Mouse (Mus musculus) CH12.LX (cell line): ENCODE results near the gene St3gal3.

ENCODE experiments used
- CHD1 ChIP-seq: IDR thresholded peaks from 2 replicates; pipeline ENCODE4 v1.6.1; 2012; ENCODE audit warnings: low read depth, low read length, improper control_type of control experiment, inconsistent platforms
- CHD2 ChIP-seq: IDR thresholded peaks from 2 replicates; pipeline ENCODE4 v1.6.1; 2011; ENCODE audit warnings: low read length, improper control_type of control experiment
- EP300 ChIP-seq: IDR thresholded peaks from 2 replicates; pipeline ENCODE4 v1.6.1; 2011; ENCODE audit warnings: low read length, improper control_type of control experiment
- JUND ChIP-seq: conservative IDR thresholded peaks from 2 replicates; pipeline ENCODE4 v1.6.1; 2011; ENCODE audit warnings: low read depth, low read length, improper control_type of control experiment
- KAT2A ChIP-seq: IDR thresholded peaks from 2 replicates; pipeline ENCODE4 v1.6.1; 2012; ENCODE audit warnings: low read length, improper control_type of control experiment, inconsistent platforms; ENCODE audit not compliant: insufficient replicate concordance
- MAX ChIP-seq: IDR thresholded peaks from 2 replicates; pipeline ENCODE4 v1.6.1; 2011; ENCODE audit warnings: low read length, improper control_type of control experiment
- PAX5 ChIP-seq: IDR thresholded peaks from 2 replicates; pipeline ENCODE4 v1.6.1; 2012; ENCODE audit warnings: low read length, inconsistent platforms, mixed read lengths
- POLR2A ChIP-seq: IDR thresholded peaks from 2 replicates; pipeline ENCODE4 v1.6.1; 2011; ENCODE audit warnings: low read depth, mild to moderate bottlenecking, improper control_type of control experiment, low read length
- POLR2AphosphoS2 ChIP-seq: IDR thresholded peaks from 2 replicates; pipeline ENCODE4 v1.6.1; 2011; ENCODE audit warnings: low read depth, low read length, improper control_type of control experiment
- UBTF ChIP-seq: IDR thresholded peaks from 2 replicates; pipeline ENCODE4 v1.6.1; 2012; ENCODE audit warnings: low read depth, mild to moderate bottlenecking, inconsistent platforms, low read length, improper control_type of control experiment, moderate library complexity
- USF2 ChIP-seq: conservative IDR thresholded peaks from 2 replicates; pipeline ENCODE4 v1.6.1; 2011; ENCODE audit warnings: low read depth, low read length, improper control_type of control experiment
- ZNF384 ChIP-seq: IDR thresholded peaks from 2 replicates; pipeline ENCODE4 v1.6.1; 2012; ENCODE audit warnings: low read depth, low read length, improper control_type of control experiment, inconsistent platforms

DNA sequence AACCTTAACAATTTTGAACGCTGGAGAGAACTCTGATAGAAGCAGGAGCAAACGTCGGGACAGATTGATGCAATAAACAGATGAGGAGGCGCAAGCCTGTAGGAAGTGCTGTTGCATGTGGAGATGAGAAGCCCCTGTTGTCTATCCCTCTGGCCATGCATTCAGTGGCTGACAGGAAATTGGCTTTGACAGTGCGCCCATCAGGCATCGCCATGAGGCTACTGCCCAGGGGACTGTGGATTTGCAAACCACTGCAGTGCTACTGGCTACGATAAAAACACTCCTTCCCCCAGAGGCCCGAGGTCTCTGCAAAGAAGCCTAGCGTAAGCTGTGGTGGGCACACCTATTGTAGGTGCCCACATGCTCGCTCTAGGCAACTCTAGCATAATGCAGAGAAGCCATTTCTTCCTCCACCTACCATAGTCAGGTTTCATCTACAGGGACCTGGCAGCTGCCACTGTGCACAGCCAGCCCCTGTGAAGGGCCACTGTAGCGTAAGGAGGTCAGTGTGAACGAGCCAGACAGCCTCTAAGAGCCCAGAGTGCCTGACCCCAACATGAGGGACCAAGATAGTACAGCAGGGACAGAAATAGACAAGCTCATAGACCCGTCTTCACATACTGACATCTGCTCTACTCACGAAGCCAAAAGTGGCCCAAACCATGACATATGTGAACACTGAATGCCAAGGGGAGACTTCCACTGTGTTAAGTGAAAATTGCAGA lies 15.4 kb upstream of the St3gal3 start:
- TF ChIP-seq POLR2A (no peak), PAX5 (no peak), MAX (no peak), CHD2 (no peak), CHD1 (no peak), JUND (no peak), KAT2A (no peak), POLR2AphosphoS2 (no peak), UBTF (no peak), ZNF384 (no peak), EP300 (no peak), USF2 (no peak)
